Mouse (Mus musculus) liver, postnatal 0 days (tissue): ENCODE results near the gene Atp2b1.

Experiments
- CTCF ChIP-seq: sonication (generic); IDR thresholded peaks from 2 replicates; pipeline ENCODE4 v1.5.1; 2016; ENCODE audit warnings: antibody characterized with exemption, low read depth
- EP300 ChIP-seq: IDR thresholded peaks from 2 replicates; pipeline ENCODE4 v1.6.1; 2016; ENCODE audit warnings: antibody characterized with exemption, low read depth, mild to moderate bottlenecking

DNA sequence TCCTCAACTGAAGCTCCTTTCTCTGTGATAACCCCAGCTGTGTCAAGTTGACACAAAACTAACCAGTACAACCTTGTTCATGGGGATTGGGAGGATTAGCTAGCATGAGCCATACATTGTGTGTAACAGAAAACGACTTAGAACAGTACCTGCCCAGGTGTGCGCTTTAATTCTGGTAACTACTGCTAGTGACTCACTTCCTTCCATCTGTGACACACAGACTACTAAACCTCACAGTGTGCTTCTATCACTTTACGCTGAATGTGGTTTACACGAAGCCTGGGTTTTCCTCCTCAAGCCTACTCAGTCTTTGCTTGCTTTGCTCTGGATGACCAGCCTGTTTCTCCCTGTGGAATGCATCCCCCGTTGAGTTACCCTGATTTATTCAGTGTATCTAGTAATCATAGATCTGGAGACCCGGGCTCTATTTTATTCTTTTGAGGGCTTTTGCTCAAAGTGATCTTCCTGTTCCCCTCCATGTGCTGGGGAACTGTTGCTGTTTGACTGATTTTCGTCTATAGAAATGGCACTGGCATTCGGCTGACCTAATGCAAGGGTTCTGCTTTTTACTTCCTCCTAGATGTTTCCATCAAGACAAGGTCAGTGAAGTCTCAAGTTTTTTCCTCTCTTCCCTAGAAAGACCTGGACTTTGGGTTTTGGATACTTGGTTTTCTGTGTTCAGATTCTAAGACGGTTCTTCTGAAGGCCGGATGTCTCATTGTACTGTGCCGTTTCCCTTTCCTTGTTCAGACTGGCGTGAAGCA is 40.2 kb downstream of the Atp2b1 start:
- TF ChIP-seq CTCF (no peak), EP300 (no peak)
